Mouse (Mus musculus): Measurements from ENCODE around the gene Ccdc3. TPM values are rescaled to one million over a fixed set of nuclear protein-coding genes. Genes with fewer than 3 reads are reported as not detected.

Ccdc3 gene
- total and polyA plus RNA-seq, 2 experiments from 2014 or later = 6.3 to 11.9 TPM

DNA sequence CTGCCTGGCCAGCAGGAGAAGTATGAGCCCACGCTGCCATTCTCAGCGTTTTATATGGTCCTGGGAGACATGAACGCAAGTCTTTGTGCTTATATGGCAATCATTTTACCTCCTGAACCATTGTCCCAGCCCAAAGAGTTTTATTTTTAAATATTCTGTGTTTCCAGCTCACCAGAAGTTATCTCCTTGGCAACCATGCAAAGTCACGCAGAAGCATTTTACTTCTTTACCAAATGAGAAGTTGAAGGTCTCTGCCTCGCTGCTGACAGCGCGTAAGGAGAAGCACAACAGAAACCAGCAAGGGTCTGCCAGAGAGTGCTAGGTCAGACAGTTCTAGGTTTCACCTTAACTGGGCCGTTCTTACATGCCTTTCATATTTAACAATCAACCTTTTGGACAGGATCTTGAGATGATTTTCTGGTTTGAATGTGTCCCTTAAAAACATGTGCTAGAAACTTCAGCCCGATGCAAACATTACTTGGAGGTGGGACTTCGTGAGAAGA is 35.8 kb upstream of the Ccdc3 start:
- DNase-seq (ENCODE audit: low spot score) (no peak), ATAC-seq (ENCODE audit: low FRiP score) (no peak)
- Histone ChIP-seq H3K36me3 (ENCODE audit: insufficient read depth, low read length) (no peaks in the 10 kb centered on the region), H3K4me3 (ENCODE audit: low read depth, low read length) (no peak overlapping the region), H3K9ac (replicated peaks; ENCODE audit: low read length, poor library complexity, severe bottlenecking) (no peak overlapping the region), H3K4me1 (ENCODE audit: insufficient read depth, low read length) (no peaks in the 10 kb centered on the region; the same call in 1 of the 2 replicates), H3K27me3 (ENCODE audit: insufficient read depth, low read length) (no peaks in the 10 kb centered on the region), H3K27ac (ENCODE audit: low read depth, low read length) (no peak overlapping the region), H3K4me2 (ENCODE audit: low read depth, low read length, poor library complexity, severe bottlenecking) (no peak overlapping the region), H3K9me3 (ENCODE audit: low read length) (0 out of 2 replicates have a peak, but pooled peaks cover 3% of the 10 kb centered on the region)
- 75% methylated on average over 10 of the region's 10 CpGs for WGBS
- no peak; the same call in 1 of the 2 replicates for TF ChIP-seq CTCF (IDR thresholded peaks at IDR 0.05)

DNA sequence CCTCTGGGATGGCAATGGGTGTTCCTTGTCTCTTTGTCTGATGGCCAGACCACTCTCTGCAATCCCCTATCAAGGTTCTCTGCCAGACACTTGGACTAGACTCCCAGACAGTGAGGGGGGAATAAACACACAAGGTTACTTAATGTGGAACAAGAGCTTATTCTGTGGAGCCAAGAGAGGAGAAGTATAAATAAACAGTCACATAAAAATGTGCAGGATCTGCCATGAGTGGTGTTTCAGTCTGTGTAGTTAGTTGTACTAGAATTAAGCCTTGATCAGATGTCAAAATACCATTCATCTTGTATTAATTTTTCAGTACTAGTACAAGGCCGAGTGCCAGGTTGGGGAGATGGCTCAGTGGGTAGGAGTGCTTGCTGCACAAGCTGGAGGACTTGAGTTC is 34.7 kb upstream of the Ccdc3 start:
- DNase-seq (ENCODE audit: low spot score) = no peak
- 49% methylated on average over 1 of the region's 1 CpGs for WGBS
- H3K4me2 ChIP-seq (ENCODE audit: low read depth, low read length, poor library complexity, severe bottlenecking) = no peak overlapping the region
- no peaks in the 10 kb centered on the region for H3K27me3 ChIP-seq (ENCODE audit: insufficient read depth, low read length)
- H3K36me3 ChIP-seq (ENCODE audit: insufficient read depth, low read length) = no peaks in the 10 kb centered on the region
- ATAC-seq (ENCODE audit: low FRiP score) = no peak
- H3K9ac ChIP-seq (replicated peaks; ENCODE audit: low read length, poor library complexity, severe bottlenecking) = no peak overlapping the region
- no peaks in the 10 kb centered on the region; the same call in 1 of the 2 replicates for H3K4me1 ChIP-seq (ENCODE audit: insufficient read depth, low read length)
- H3K4me3 ChIP-seq (ENCODE audit: low read depth, low read length) = no peak overlapping the region
- H3K9me3 ChIP-seq (ENCODE audit: low read length) = peaks cover 7% of the 10 kb centered on the region; the same call in 1 of the 2 replicates
- no peak for TF ChIP-seq CTCF (IDR thresholded peaks at IDR 0.05)
- H3K27ac ChIP-seq (ENCODE audit: low read depth, low read length) = no peak overlapping the region

DNA sequence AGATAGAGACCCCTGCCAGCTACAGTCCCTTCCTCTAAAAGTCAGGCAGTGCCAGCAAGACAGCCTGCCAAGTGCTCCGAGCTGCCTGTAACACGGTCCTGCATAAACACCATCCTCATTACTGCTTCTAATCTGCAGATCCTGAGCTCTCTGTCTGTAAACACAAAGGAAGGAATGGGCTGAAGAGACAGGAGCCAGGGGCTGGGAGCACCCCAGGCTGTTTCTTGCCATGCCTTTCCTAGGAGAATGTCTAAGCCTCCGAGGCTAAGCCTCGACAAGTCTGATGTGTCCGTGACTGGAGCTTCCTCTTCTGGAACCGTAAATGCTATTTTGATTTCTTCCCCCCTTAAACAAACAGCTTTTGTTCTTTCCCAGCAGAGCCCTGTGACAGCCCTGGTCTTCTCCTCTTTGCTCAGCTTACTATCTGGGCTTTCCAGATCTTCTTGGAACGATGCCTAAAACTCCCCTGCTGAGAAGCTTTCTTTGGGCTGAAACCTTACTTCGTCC is 24.7 kb upstream of the Ccdc3 start:
- Histone ChIP-seq H3K27ac (ENCODE audit: low read depth, low read length) (0 out of 2 replicates have a peak overlapping the region, but pooled peaks have one; percentile 55), H3K9ac (replicated peaks; ENCODE audit: low read length, poor library complexity, severe bottlenecking) (no peak overlapping the region), H3K9me3 (ENCODE audit: low read length) (peaks cover under 1% of the 10 kb centered on the region; the same call in 1 of the 2 replicates), H3K36me3 (ENCODE audit: insufficient read depth, low read length) (no peaks in the 10 kb centered on the region), H3K4me2 (ENCODE audit: low read depth, low read length, poor library complexity, severe bottlenecking) (no peak overlapping the region), H3K4me1 (ENCODE audit: insufficient read depth, low read length) (peaks cover 7% of the 10 kb centered on the region; the same call in 1 of the 2 replicates), H3K4me3 (ENCODE audit: low read depth, low read length) (no peak overlapping the region), H3K27me3 (ENCODE audit: insufficient read depth, low read length) (no peaks in the 10 kb centered on the region)
- DNase-seq (ENCODE audit: low spot score) (peak; percentile 47), ATAC-seq (ENCODE audit: low FRiP score) (no peak)
- TF ChIP-seq CTCF (IDR thresholded peaks at IDR 0.05) = no peak
- WGBS = 10% methylated on average over 8 of the region's 8 CpGs

DNA sequence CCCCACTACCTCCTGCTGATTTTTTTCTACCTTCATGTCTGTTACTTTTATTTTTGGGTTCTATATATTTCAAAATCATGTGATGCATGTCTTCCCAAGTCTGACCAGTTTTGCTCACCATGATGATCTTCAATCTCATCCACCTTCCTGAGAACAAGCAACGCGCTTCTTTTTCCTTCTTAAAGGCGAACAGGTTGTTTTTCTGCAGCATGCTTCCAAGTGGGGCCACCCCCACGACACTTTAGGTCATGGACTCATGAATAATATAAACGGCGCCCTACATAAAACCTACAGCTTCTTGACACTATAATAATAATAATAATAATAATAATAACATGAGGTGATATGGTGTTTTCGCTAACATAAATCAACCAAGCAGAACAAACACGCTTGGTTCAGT is 23.2 kb upstream of the Ccdc3 start:
- 92% methylated on average over 8 of the region's 8 CpGs for WGBS
- no peak for ATAC-seq (ENCODE audit: low FRiP score)
- Histone ChIP-seq H3K4me3 (ENCODE audit: low read depth, low read length) (no peak overlapping the region), H3K27me3 (ENCODE audit: insufficient read depth, low read length) (no peaks in the 10 kb centered on the region), H3K4me2 (ENCODE audit: low read depth, low read length, poor library complexity, severe bottlenecking) (no peak overlapping the region), H3K27ac (ENCODE audit: low read depth, low read length) (no peak overlapping the region), H3K36me3 (ENCODE audit: insufficient read depth, low read length) (no peaks in the 10 kb centered on the region), H3K9me3 (ENCODE audit: low read length) (no peaks in the 10 kb centered on the region), H3K4me1 (ENCODE audit: insufficient read depth, low read length) (peaks cover 7% of the 10 kb centered on the region; the same call in 1 of the 2 replicates), H3K9ac (replicated peaks; ENCODE audit: low read length, poor library complexity, severe bottlenecking) (no peak overlapping the region)
- TF ChIP-seq CTCF (IDR thresholded peaks at IDR 0.05) = no peak
- no peak for DNase-seq (ENCODE audit: low spot score)

DNA sequence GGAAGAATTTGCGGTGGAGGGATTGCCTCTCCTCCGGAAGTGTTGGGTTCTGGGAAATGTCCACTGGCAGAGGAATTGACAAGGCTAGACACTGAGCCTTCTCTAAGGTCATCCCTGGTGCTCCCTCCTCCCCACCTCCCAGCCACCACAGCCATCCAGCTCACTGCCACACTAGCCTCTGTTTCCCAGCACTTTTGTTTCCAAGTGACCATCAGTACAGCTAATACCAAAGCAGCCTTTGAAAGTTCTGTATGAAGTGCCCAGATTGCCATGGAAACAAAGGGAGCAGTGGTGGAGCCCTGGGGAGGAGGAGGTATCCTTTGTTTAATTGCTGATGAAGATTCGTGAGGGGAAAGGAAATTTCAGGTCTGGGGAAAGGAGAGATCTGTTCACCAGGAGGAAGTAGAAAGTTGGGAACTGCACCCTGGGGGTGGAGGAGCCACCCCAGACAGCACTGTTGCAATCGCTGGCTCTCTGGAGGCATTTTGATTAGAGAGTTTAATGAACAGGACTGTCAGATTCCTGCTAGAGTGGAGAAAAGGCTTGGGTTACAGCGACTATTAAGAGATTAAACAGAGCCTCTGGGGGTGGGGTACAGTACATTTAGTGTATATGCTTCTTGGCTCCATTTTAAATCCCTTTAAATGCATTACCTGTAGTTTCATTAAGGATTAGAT is 20.6 kb upstream of the Ccdc3 start:
- peak; percentile 80 for DNase-seq (ENCODE audit: low spot score)
- Histone ChIP-seq H3K36me3 (ENCODE audit: insufficient read depth, low read length) (no peaks in the 10 kb centered on the region), H3K9me3 (ENCODE audit: low read length) (no peaks in the 10 kb centered on the region), H3K4me3 (ENCODE audit: low read depth, low read length) (no peak overlapping the region), H3K9ac (replicated peaks; ENCODE audit: low read length, poor library complexity, severe bottlenecking) (no peak overlapping the region), H3K4me2 (ENCODE audit: low read depth, low read length, poor library complexity, severe bottlenecking) (no peak overlapping the region), H3K27me3 (ENCODE audit: insufficient read depth, low read length) (no peaks in the 10 kb centered on the region), H3K4me1 (ENCODE audit: insufficient read depth, low read length) (peaks cover 7% of the 10 kb centered on the region; the same call in 1 of the 2 replicates), H3K27ac (ENCODE audit: low read depth, low read length) (peak overlapping the region; percentile 55)
- no peak for TF ChIP-seq CTCF (IDR thresholded peaks at IDR 0.05)
- ATAC-seq (ENCODE audit: low FRiP score) = peak; percentile 75; the same call in 1 of the 2 replicates
- WGBS = 14% methylated on average over 5 of the region's 5 CpGs

- 27% methylated on average over 6 of the region's 6 CpGs for WGBS
- no peaks in the 10 kb centered on the region for H3K9me3 ChIP-seq (ENCODE audit: low read length)
Measured at GRCm38 (mm10) chr2:5125506-5125905, 12.1 kb upstream of the Ccdc3 start.

More at GRCm38 (mm10) chr2:5125506-5125905, 12.1 kb upstream of the Ccdc3 start:
- H3K4me3 ChIP-seq (ENCODE audit: low read depth, low read length) = no peak overlapping the region
- H3K27ac ChIP-seq (ENCODE audit: low read depth, low read length) = no peak overlapping the region
- no peak overlapping the region for H3K4me2 ChIP-seq (ENCODE audit: low read depth, low read length, poor library complexity, severe bottlenecking)
- H3K9ac ChIP-seq (replicated peaks; ENCODE audit: low read length, poor library complexity, severe bottlenecking) = no peak overlapping the region
- no peaks in the 10 kb centered on the region for H3K27me3 ChIP-seq (ENCODE audit: insufficient read depth, low read length)
- no peak for TF ChIP-seq CTCF (IDR thresholded peaks at IDR 0.05)
- no peaks in the 10 kb centered on the region for H3K36me3 ChIP-seq (ENCODE audit: insufficient read depth, low read length)
- H3K4me1 ChIP-seq (ENCODE audit: insufficient read depth, low read length) = no peaks in the 10 kb centered on the region
- no peak for DNase-seq (ENCODE audit: low spot score)
- no peak for ATAC-seq (ENCODE audit: low FRiP score)
